Mouse (Mus musculus) heart, embryonic 12.5 days (tissue): ENCODE measurements around the gene Itpkc. TPM values are rescaled to one million over a fixed set of nuclear protein-coding genes. Genes with fewer than 3 reads are reported as not detected.

Experiments
- ATAC-seq: fragments of 200-750 bp; cut with Nextera tagmentation; 2 replicates; pipeline ENCODE4 v1.8.0; 2017; ENCODE audit warnings: moderate TSS enrichment, moderate library complexity; ENCODE audit not compliant: insufficient number of reproducible peaks, low FRiP score
- H3K27ac ChIP-seq: fragments of 300-500 bp; sonication (generic); 2 replicates; pipeline ENCODE4 v1.5.1; 2016; ENCODE audit warnings: mild to moderate bottlenecking, moderate library complexity; ENCODE audit not compliant: poor library complexity, severe bottlenecking
- H3K27me3 ChIP-seq: fragments of 300-500 bp; sonication (generic); replicated peaks from 2 replicates; pipeline ENCODE4 v1.6.1; 2016; ENCODE audit warnings: mild to moderate bottlenecking, moderate library complexity
- H3K36me3 ChIP-seq: fragments of 300-500 bp; sonication (generic); 2 replicates; pipeline ENCODE4 v1.6.1; 2016; ENCODE audit warnings: mild to moderate bottlenecking, moderate library complexity
- H3K4me1 ChIP-seq: fragments of 300-500 bp; sonication (generic); replicated peaks from 2 replicates; pipeline ENCODE4 v1.6.1; 2016; ENCODE audit warnings: mild to moderate bottlenecking
- H3K4me2 ChIP-seq: fragments of 300-500 bp; sonication (generic); 2 replicates; pipeline ENCODE4 v1.6.1; 2016; ENCODE audit warnings: mild to moderate bottlenecking, moderate library complexity
- H3K4me3 ChIP-seq: fragments of 300-500 bp; sonication (generic); 2 replicates; pipeline ENCODE4 v1.5.1; 2016; ENCODE audit warnings: mild to moderate bottlenecking
- H3K9ac ChIP-seq: fragments of 300-500 bp; sonication (generic); 2 replicates; pipeline ENCODE4 v1.6.1; 2016; ENCODE audit warnings: mild to moderate bottlenecking, moderate library complexity
- H3K9me3 ChIP-seq: fragments of 300-500 bp; sonication (generic); replicated peaks from 2 replicates; pipeline ENCODE4 v1.6.1; 2016; ENCODE audit warnings: mild to moderate bottlenecking, moderate library complexity
- WGBS: fragments of 180-500 bp; shearing (Covaris S2); methylation state at CpG from one replicate; pipeline ENCODE4 v1.1.7; 2016; 5-methylcytosine and 5-hydroxymethylcytosine counted together
- polyA plus RNA-seq: library from polyadenylated mRNA; unstranded; fragments of >200 nt; fragmentation: Nextera tagmentation; extraction: Ambion mirVana; gene quantifications from 2 replicates; pipeline ENCODE4 v1.2.1, GENCODE M21; 2016

Itpkc gene
- 3.1 and 3.4 TPM in 2 replicates for polyA plus RNA-seq

- WGBS = under 1% methylated on average over 48 of the region's 49 CpGs
- H3K27me3 ChIP-seq = no peaks in the 10 kb centered on the region
- peak within 1 kb of the TSS; percentile 78 for H3K9ac ChIP-seq
- no peaks in the 10 kb centered on the region for H3K9me3 ChIP-seq
- H3K4me1 ChIP-seq = peaks cover 42% of the 10 kb centered on the region
- peak within 1 kb of the TSS; percentile 68 for H3K4me3 ChIP-seq
- peak within 1 kb of the TSS; percentile 76 for H3K27ac ChIP-seq
- peak within 1 kb of the TSS; percentile 76 for H3K4me2 ChIP-seq
- H3K36me3 ChIP-seq = 0 out of 2 replicates have a peak, but pooled peaks cover 3% of the 10 kb centered on the region
- peak; percentile 89 for ATAC-seq
Observed at GRCm38 (mm10) chr7:27228281-27228821, at the start of gene Itpkc. TSS of gene Itpkc (minus strand) at chr7:27228661.

- no peaks in the 10 kb centered on the region for H3K9me3 ChIP-seq
- no peak overlapping the region for H3K4me3 ChIP-seq
- H3K4me2 ChIP-seq = no peak overlapping the region
- no peak for ATAC-seq
- no peak overlapping the region for H3K27ac ChIP-seq
- no peaks in the 10 kb centered on the region; the same call in 1 of the 2 replicates for H3K4me1 ChIP-seq
- no peak overlapping the region for H3K9ac ChIP-seq
- 85% methylated on average over 3 of the region's 3 CpGs for WGBS
- peaks cover 67% of the 10 kb centered on the region for H3K36me3 ChIP-seq
- no peaks in the 10 kb centered on the region for H3K27me3 ChIP-seq
Observed at GRCm38 (mm10) chr7:27277191-27277590, 48.7 kb upstream of the Itpkc start.

- H3K9me3 ChIP-seq = no peaks in the 10 kb centered on the region
- no peak overlapping the region for H3K4me3 ChIP-seq
- peaks cover 71% of the 10 kb centered on the region for H3K36me3 ChIP-seq
- no peak overlapping the region for H3K27ac ChIP-seq
- no peak for ATAC-seq
- H3K4me2 ChIP-seq = no peak overlapping the region
- H3K27me3 ChIP-seq = no peaks in the 10 kb centered on the region
- no peaks in the 10 kb centered on the region; the same call in 1 of the 2 replicates for H3K4me1 ChIP-seq
- 57% methylated on average over 7 of the region's 7 CpGs for WGBS
- H3K9ac ChIP-seq = no peak overlapping the region
Observed at GRCm38 (mm10) chr7:27276021-27276420, 47.6 kb upstream of the Itpkc start.

GRCm38 (mm10) chr7:27274916-27275315, 46.5 kb upstream of the Itpkc start:
- no peak overlapping the region for H3K4me2 ChIP-seq
- peaks cover 74% of the 10 kb centered on the region for H3K36me3 ChIP-seq
- H3K9ac ChIP-seq = no peak overlapping the region
- no peak overlapping the region for H3K4me3 ChIP-seq
- H3K9me3 ChIP-seq = no peaks in the 10 kb centered on the region
- WGBS = 79% methylated on average over 4 of the region's 4 CpGs
- no peaks in the 10 kb centered on the region; the same call in 1 of the 2 replicates for H3K4me1 ChIP-seq
- no peak overlapping the region for H3K27ac ChIP-seq
- H3K27me3 ChIP-seq = no peaks in the 10 kb centered on the region
- ATAC-seq = no peak

- Histone ChIP-seq H3K9me3 (no peaks in the 10 kb centered on the region), H3K36me3 (peaks cover 76% of the 10 kb centered on the region), H3K9ac (no peak overlapping the region), H3K4me3 (peak overlapping the region; percentile 14; the same call in 1 of the 2 replicates), H3K27me3 (no peaks in the 10 kb centered on the region), H3K4me2 (peak overlapping the region; percentile 48), H3K27ac (no peak overlapping the region), H3K4me1 (no peaks in the 10 kb centered on the region; the same call in 1 of the 2 replicates)
- ATAC-seq = peak; percentile 39
- 38% methylated on average over 32 of the region's 32 CpGs for WGBS
Observed at GRCm38 (mm10) chr7:27273739-27274351, 45.4 kb upstream of the Itpkc start.

GRCm38 (mm10) chr7:27271423-27271822, 43.0 kb upstream of the Itpkc start:
- Histone ChIP-seq H3K9me3 (0 out of 2 replicates have a peak, but pooled peaks cover 3% of the 10 kb centered on the region), H3K9ac (no peak overlapping the region), H3K4me3 (no peak overlapping the region), H3K4me1 (peaks cover 3% of the 10 kb centered on the region), H3K4me2 (no peak overlapping the region), H3K27ac (no peak overlapping the region), H3K27me3 (no peaks in the 10 kb centered on the region), H3K36me3 (peaks cover 72% of the 10 kb centered on the region)
- ATAC-seq = no peak
- 82% methylated on average over 8 of the region's 8 CpGs for WGBS

GRCm38 (mm10) chr7:27266515-27267128, 38.2 kb upstream of the Itpkc start:
- 0 out of 2 replicates have a peak, but pooled peaks have one; percentile 7 for ATAC-seq
- Histone ChIP-seq H3K27me3 (no peaks in the 10 kb centered on the region), H3K9ac (no peak overlapping the region), H3K9me3 (0 out of 2 replicates have a peak, but pooled peaks cover 3% of the 10 kb centered on the region), H3K4me1 (peaks cover 4% of the 10 kb centered on the region; the same call in 1 of the 2 replicates), H3K27ac (peak overlapping the region; percentile 51; the same call in 1 of the 2 replicates), H3K36me3 (peaks cover 77% of the 10 kb centered on the region), H3K4me2 (peak overlapping the region; percentile 55), H3K4me3 (no peak overlapping the region)
- 45% methylated on average over 20 of the region's 20 CpGs for WGBS

- Histone ChIP-seq H3K4me1 (peaks cover 5% of the 10 kb centered on the region), H3K27me3 (no peaks in the 10 kb centered on the region), H3K36me3 (peaks cover 61% of the 10 kb centered on the region)
Observed at GRCm38 (mm10) chr7:27264761-27265160, 36.3 kb upstream of the Itpkc start.

GRCm38 (mm10) chr7:27261888-27262287, 33.4 kb upstream of the Itpkc start:
- H3K4me3 ChIP-seq = no peak overlapping the region
- no peak overlapping the region for H3K4me2 ChIP-seq
- H3K36me3 ChIP-seq = peaks cover 35% of the 10 kb centered on the region
- H3K27ac ChIP-seq = no peak overlapping the region
- ATAC-seq = no peak
- no peak overlapping the region for H3K9ac ChIP-seq
- H3K9me3 ChIP-seq = no peaks in the 10 kb centered on the region
- peaks cover 26% of the 10 kb centered on the region for H3K4me1 ChIP-seq
- WGBS = 81% methylated on average over 6 of the region's 6 CpGs
- H3K27me3 ChIP-seq = no peaks in the 10 kb centered on the region

More at GRCm38 (mm10) chr7:27264761-27265160, 36.3 kb upstream of the Itpkc start:
- no peak overlapping the region for H3K27ac ChIP-seq
- no peak for ATAC-seq
- H3K9me3 ChIP-seq = 0 out of 2 replicates have a peak, but pooled peaks cover 3% of the 10 kb centered on the region
- 86% methylated on average over 12 of the region's 12 CpGs for WGBS
- H3K4me3 ChIP-seq = no peak overlapping the region
- H3K4me2 ChIP-seq = no peak overlapping the region
- no peak overlapping the region for H3K9ac ChIP-seq

- Histone ChIP-seq H3K4me3 (no peak overlapping the region), H3K36me3 (peaks cover 32% of the 10 kb centered on the region), H3K4me1 (peaks cover 23% of the 10 kb centered on the region), H3K9me3 (no peaks in the 10 kb centered on the region), H3K27me3 (no peaks in the 10 kb centered on the region), H3K4me2 (no peak overlapping the region), H3K27ac (no peak overlapping the region), H3K9ac (no peak overlapping the region)
- ATAC-seq = no peak
- WGBS = 83% methylated on average over 7 of the region's 7 CpGs
Observed at GRCm38 (mm10) chr7:27260856-27261255, 32.4 kb upstream of the Itpkc start.

- peak overlapping the region; percentile 78 for H3K4me2 ChIP-seq
- peaks cover 23% of the 10 kb centered on the region for H3K4me1 ChIP-seq
- peak overlapping the region; percentile 87 for H3K9ac ChIP-seq
- no peaks in the 10 kb centered on the region for H3K27me3 ChIP-seq
- H3K36me3 ChIP-seq = peaks cover 26% of the 10 kb centered on the region
- no peaks in the 10 kb centered on the region for H3K9me3 ChIP-seq
- no peak overlapping the region for H3K27ac ChIP-seq
- H3K4me3 ChIP-seq = peak overlapping the region; percentile 88
- 33% methylated on average over 5 of the region's 5 CpGs for WGBS
- no peak for ATAC-seq
Observed at GRCm38 (mm10) chr7:27259771-27260170, 31.3 kb upstream of the Itpkc start.
